Mouse (Mus musculus) midbrain, embryonic 11.5 days (tissue): ENCODE data around the gene Thrap3. TPM values are rescaled to one million over a fixed set of nuclear protein-coding genes. Genes with fewer than 3 reads are reported as not detected.

ENCODE experiments used
- ATAC-seq: fragments of 200-750 bp; cut with Nextera tagmentation; 2 replicates; pipeline ENCODE4 v1.8.0; 2017; ENCODE audit warnings: moderate TSS enrichment, moderate library complexity; ENCODE audit not compliant: low FRiP score
- DNase-seq: peaks from one replicate; pipeline ENCODE4 v3.0.0; 2015; ENCODE audit warnings: low spot score; ENCODE audit errors: missing footprints
- H3K27ac ChIP-seq: fragments of 300-500 bp; sonication (generic); 2 replicates; pipeline ENCODE4 v1.5.1; 2014; ENCODE audit warnings: low read depth, low read length
- H3K27me3 ChIP-seq: fragments of 300-500 bp; sonication (generic); 2 replicates; pipeline ENCODE4 v1.6.1; 2014; ENCODE audit warnings: mild to moderate bottlenecking, low read length, moderate library complexity, mixed read lengths; ENCODE audit not compliant: control insufficient read depth, insufficient read depth
- H3K36me3 ChIP-seq: fragments of 300-500 bp; sonication (generic); 2 replicates; pipeline ENCODE4 v1.6.1; 2014; ENCODE audit warnings: mild to moderate bottlenecking, low read length, moderate library complexity, mixed read lengths; ENCODE audit not compliant: control insufficient read depth, insufficient read depth
- H3K4me1 ChIP-seq: fragments of 300-500 bp; sonication (generic); 2 replicates; pipeline ENCODE4 v1.6.1; 2014; ENCODE audit warnings: low read length; ENCODE audit not compliant: control insufficient read depth, insufficient read depth
- H3K4me2 ChIP-seq: fragments of 300-500 bp; sonication (generic); 2 replicates; pipeline ENCODE4 v1.6.1; 2014; ENCODE audit warnings: mild to moderate bottlenecking, moderate library complexity
- H3K4me3 ChIP-seq: fragments of 300-500 bp; sonication (generic); 2 replicates; pipeline ENCODE4 v1.5.1; 2014; ENCODE audit warnings: low read depth, low read length
- H3K9ac ChIP-seq: fragments of 300-500 bp; sonication (generic); 2 replicates; pipeline ENCODE4 v1.6.1; 2014; ENCODE audit warnings: low read length
- H3K9me3 ChIP-seq: fragments of 300-500 bp; sonication (generic); 2 replicates; pipeline ENCODE4 v1.6.1; 2016; ENCODE audit warnings: low read length; ENCODE audit not compliant: control insufficient read depth
- WGBS: fragments of 180-500 bp; shearing (Covaris S2); extraction: QIAGEN DNeasy Blood & Tissue Kit; methylation state at CpG from one replicate; pipeline ENCODE4 v1.1.7; 2014; 5-methylcytosine and 5-hydroxymethylcytosine counted together
- polyA plus RNA-seq: library from polyadenylated mRNA; unstranded; fragments of >200 nt; fragmentation: Nextera tagmentation; extraction: Ambion mirVana; gene quantifications from 2 replicates; pipeline ENCODE4 v1.2.1, GENCODE M21; 2014

Gene Thrap3
- polyA plus RNA-seq, 1 experiment from 2014 or later, result 192 TPM

DNA sequence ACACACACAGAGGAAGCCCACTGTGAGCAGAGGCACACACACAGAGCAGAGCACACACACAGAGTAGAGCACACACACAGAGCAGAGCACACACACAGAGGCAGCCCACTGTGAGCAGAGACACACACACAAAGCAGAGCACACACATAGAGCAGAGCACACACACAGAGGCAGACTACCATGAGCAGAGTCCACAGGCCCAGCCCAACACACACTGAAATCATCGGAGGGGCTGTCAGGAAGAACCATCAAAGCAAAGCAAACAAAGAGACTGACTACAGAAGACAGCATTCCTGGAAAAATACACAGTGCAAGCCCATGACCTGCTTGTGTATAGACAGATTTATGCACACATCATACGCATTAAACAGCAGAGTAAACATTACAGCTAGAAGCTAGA is 46.7 kb downstream of the Thrap3 start:
- WGBS, result 69% methylated on average over 2 of the region's 2 CpGs
- Histone ChIP-seq H3K27me3 (no peaks in the 10 kb centered on the region), H3K9ac (no peak overlapping the region), H3K4me2 (no peak overlapping the region), H3K36me3 (no peaks in the 10 kb centered on the region), H3K4me3 (no peak overlapping the region), H3K4me1 (no peaks in the 10 kb centered on the region; the same call in 1 of the 2 replicates), H3K27ac (peak overlapping the region; percentile 2; the same call in 1 of the 2 replicates), H3K9me3 (no peaks in the 10 kb centered on the region)
- DNase-seq (no peak), ATAC-seq (no peak)

DNA sequence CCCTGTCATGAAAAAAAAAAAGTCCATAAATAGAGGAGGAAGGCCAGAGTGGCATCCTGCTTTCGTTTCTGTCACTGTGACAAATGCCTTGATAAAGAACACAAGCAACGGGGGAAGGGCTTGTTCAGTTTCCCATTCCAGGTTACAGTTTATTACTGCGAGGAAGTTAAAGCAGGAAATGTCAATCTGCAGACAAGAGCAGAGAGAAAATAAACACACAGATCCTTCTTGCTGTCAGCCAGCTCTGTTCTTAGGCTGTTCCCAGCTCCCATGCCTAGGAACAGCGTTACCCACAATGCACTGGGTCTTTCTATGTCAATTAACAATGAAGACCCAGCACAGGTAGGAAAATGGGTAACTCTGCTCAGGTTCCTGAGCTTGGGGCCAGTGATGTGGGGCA is 47.4 kb downstream of the Thrap3 start:
- peaks cover 5% of the 10 kb centered on the region; the same call in 1 of the 2 replicates for H3K27me3 ChIP-seq
- DNase-seq, result no peak
- 63% methylated on average over 4 of the region's 4 CpGs for WGBS
- no peak overlapping the region for H3K4me2 ChIP-seq
- no peaks in the 10 kb centered on the region for H3K36me3 ChIP-seq
- H3K4me1 ChIP-seq, result no peaks in the 10 kb centered on the region; the same call in 1 of the 2 replicates
- no peak overlapping the region for H3K27ac ChIP-seq
- no peak for ATAC-seq
- H3K9me3 ChIP-seq, result no peaks in the 10 kb centered on the region
- H3K9ac ChIP-seq, result no peak overlapping the region
- no peak overlapping the region for H3K4me3 ChIP-seq

DNA sequence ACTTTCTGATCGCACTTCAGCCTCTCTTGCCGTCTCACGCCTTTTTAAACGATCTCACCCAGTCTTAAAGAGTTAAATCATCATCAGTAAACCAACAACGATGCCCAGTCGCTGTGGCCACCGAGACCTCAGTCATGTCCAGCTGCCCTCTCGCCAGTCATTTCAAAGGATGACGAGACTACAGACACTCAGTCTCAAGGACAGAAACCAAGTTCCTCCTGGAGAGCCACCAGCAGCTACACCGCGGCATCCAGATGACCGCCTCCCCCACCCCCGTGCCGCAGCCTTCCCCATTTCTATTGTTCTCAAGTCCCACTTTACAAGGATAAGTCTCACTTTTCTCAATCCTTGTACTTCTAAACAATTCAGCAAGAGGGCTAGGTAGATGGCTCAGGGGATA is 49.7 kb downstream of the Thrap3 start:
- ATAC-seq (no peak), DNase-seq (no peak)
- peaks cover 28% of the 10 kb centered on the region for H3K27me3 ChIP-seq
- peaks cover 14% of the 10 kb centered on the region for H3K4me1 ChIP-seq
- no peak overlapping the region for H3K4me2 ChIP-seq
- H3K36me3 ChIP-seq, result no peaks in the 10 kb centered on the region
- no peaks in the 10 kb centered on the region for H3K9me3 ChIP-seq
- 54% methylated on average over 14 of the region's 14 CpGs for WGBS
- H3K4me3 ChIP-seq, result no peak overlapping the region
- no peak overlapping the region for H3K9ac ChIP-seq
- H3K27ac ChIP-seq, result no peak overlapping the region

DNA sequence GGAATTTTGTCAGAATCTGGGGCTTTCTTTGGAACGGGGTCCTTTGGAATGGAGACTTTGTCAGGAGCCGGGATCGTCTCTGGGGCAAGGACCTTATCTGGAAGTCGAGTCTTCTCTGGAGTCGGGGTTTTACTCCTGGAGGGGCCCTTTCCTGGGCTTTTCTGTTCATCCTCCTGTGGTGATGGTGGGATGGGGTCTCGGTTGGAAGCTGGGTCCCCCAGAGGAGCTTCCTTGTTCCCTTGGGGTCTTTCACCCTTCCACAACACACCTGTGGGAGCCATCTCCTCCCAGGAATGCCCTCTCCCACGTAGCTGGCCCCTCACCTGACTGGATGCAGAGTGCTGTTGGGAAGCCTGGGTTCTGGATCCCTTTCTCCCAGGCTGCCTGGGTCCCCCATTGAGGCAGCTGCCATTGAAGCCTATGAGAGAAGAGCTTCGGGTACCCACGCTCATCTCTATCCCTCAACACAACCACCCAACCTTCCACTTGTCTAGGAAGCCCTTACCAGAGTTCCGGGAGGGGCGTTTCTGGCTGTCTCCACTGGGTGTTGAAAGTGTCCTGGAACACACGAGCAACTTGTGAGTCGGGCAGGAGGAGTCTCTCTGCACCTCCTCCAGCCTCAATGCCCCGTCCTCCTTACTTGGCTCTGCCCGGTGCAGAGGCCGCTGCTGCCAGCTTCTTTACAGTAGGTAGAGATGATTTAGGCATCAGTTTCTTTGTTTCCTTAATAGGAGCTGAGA is 50.7 kb downstream of the Thrap3 start:
- ATAC-seq (no peak), DNase-seq (no peak)
- H3K4me1 ChIP-seq, result peaks cover 16% of the 10 kb centered on the region
- no peak overlapping the region for H3K4me3 ChIP-seq
- no peak overlapping the region for H3K27ac ChIP-seq
- H3K4me2 ChIP-seq, result no peak overlapping the region
- WGBS, result 83% methylated on average over 16 of the region's 16 CpGs
- peaks cover 34% of the 10 kb centered on the region for H3K27me3 ChIP-seq
- H3K9me3 ChIP-seq, result no peaks in the 10 kb centered on the region
- no peaks in the 10 kb centered on the region for H3K36me3 ChIP-seq
- no peak overlapping the region for H3K9ac ChIP-seq

DNA sequence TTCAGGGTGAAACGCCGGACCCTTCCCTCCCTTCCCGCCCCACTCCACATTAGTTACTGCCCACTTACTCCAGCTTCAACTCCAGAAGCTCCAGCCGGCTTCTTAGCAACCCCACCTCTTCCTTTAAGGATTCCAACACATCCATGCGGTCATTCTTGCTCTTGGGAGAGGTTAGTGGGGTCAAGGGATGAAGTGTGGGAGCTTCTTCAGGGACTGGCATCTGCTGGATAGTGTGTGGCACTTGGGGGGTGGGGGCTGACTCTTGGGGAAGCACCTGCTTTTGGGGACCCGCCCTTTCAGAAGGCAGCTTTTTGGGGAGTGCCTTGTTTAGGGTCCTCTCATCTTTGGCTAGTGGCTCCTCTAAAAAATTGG is 51.6 kb downstream of the Thrap3 start:
- DNase-seq (no peak), ATAC-seq (no peak)
- Histone ChIP-seq H3K4me1 (peaks cover 16% of the 10 kb centered on the region), H3K27ac (no peak overlapping the region), H3K9ac (no peak overlapping the region), H3K27me3 (peaks cover 34% of the 10 kb centered on the region), H3K4me2 (no peak overlapping the region), H3K36me3 (no peaks in the 10 kb centered on the region), H3K9me3 (no peaks in the 10 kb centered on the region), H3K4me3 (no peak overlapping the region)
- WGBS, result 61% methylated on average over 6 of the region's 6 CpGs

DNA sequence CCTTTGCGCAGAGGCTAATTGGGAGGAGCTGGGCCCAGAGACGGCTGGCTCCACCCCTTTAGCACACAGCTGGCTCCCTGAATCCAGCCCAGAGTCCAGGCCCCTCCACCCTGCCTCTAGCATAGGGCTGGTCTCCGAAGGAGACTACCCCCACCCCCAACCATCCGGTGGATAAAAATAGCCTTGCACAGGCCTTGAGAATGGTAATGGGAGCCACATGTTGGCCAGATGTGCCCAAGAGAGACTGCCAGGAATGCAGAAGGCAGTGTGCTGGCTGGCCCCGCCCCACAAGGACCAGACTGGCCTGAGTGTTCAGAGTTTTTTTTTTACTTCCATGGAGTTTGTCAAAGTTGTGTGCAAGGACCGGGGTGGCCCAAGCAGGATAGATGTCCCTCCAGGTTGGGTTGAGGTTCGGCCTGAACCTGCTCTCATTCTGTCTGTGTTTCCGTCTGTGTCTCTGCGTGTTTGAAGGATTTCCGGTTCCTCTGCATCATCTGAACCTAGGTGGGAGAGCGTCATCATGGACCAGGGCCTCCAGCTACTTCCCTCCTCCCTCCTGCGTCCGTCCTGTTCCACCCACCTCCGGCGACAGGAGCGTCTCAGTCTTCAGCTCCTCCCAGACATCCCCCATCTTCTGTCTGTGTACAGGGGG is 52.1 kb downstream of the Thrap3 start:
- no peaks in the 10 kb centered on the region for H3K9me3 ChIP-seq
- H3K27ac ChIP-seq, result no peak overlapping the region
- H3K4me2 ChIP-seq, result no peak overlapping the region
- peaks cover 34% of the 10 kb centered on the region for H3K27me3 ChIP-seq
- H3K4me3 ChIP-seq, result no peak overlapping the region
- H3K9ac ChIP-seq, result no peak overlapping the region
- peak; percentile 90 for DNase-seq
- no peak for ATAC-seq
- peaks cover 16% of the 10 kb centered on the region for H3K4me1 ChIP-seq
- WGBS, result 56% methylated on average over 16 of the region's 16 CpGs
- no peaks in the 10 kb centered on the region for H3K36me3 ChIP-seq

DNA sequence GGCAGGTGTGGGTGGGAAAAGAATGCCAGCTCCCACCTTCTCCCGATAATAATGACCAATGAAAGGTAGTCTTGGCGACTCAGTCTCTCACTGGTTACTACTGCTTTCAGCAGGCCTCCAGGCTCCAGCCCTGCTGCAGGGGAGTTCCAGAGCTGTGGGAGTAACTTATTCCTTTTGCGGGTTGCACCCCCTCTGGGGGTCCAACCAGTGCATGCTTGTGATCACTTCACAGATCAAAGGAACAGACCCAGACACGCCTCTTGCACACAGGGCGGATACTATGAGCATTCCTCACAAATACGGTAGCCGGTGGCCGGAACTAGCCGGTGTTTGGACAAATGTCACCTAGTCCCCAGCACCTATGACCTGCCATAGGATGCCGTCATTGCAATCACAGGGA is 52.8 kb downstream of the Thrap3 start:
- Histone ChIP-seq H3K9me3 (no peaks in the 10 kb centered on the region), H3K27ac (no peak overlapping the region), H3K27me3 (peaks cover 34% of the 10 kb centered on the region), H3K4me3 (no peak overlapping the region), H3K36me3 (no peaks in the 10 kb centered on the region), H3K4me2 (no peak overlapping the region), H3K4me1 (peaks cover 16% of the 10 kb centered on the region), H3K9ac (no peak overlapping the region)
- ATAC-seq (no peak), DNase-seq (no peak)
- 39% methylated on average over 10 of the region's 10 CpGs for WGBS

DNA sequence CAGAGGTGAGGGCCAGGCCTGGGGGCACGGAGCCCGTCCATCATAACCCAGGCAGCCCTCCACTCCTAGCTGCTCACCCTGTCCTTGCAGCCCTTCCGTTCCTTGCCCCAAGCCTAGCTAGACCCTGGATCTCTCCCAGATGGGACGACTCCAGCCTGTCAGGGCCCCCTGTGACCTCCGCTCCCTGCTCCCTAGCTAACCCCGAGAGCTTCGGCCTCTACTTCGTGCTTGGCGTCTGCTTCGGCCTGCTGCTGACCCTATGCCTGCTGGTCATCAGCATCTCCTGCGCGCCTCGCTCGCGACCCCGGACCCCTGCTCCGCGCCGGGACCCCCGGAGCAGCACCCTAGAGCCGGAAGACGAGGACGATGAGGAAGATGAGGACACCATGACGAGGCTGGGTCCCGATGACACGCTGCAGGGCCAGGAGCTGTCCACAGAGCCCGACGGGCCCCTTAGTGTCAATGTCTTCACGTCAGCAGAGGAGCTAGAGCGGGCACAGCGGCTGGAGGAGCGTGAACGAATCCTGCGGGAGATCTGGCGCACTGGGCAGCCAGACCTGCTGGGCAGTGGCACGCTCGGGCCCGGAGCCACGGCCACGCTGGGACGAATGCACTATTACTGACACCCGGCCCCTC is 53.4 kb downstream of the Thrap3 start:
- no peaks in the 10 kb centered on the region for H3K36me3 ChIP-seq
- H3K27me3 ChIP-seq, result peaks cover 34% of the 10 kb centered on the region
- ATAC-seq (peak; percentile 46; the same call in 1 of the 2 replicates), DNase-seq (peak; percentile 92)
- H3K9ac ChIP-seq, result peak overlapping the region; percentile 33
- peak overlapping the region; percentile 39 for H3K4me3 ChIP-seq
- peak overlapping the region; percentile 57 for H3K4me2 ChIP-seq
- H3K27ac ChIP-seq, result no peak overlapping the region
- H3K9me3 ChIP-seq, result no peaks in the 10 kb centered on the region
- 20% methylated on average over 42 of the region's 42 CpGs for WGBS
- H3K4me1 ChIP-seq, result peaks cover 16% of the 10 kb centered on the region
